Mouse (Mus musculus) cerebellum, adult 9-11 months (tissue): Measurements from ENCODE around the gene Clec3b.

Experiments
- DNase-seq: peaks from one replicate; pipeline ENCODE4 v3.0.0; 2022

Clec3b gene

GRCm38 (mm10) chr9:123156910-123157361 lies 6.2 kb downstream of the Clec3b start:
- no peak for DNase-seq

DNA sequence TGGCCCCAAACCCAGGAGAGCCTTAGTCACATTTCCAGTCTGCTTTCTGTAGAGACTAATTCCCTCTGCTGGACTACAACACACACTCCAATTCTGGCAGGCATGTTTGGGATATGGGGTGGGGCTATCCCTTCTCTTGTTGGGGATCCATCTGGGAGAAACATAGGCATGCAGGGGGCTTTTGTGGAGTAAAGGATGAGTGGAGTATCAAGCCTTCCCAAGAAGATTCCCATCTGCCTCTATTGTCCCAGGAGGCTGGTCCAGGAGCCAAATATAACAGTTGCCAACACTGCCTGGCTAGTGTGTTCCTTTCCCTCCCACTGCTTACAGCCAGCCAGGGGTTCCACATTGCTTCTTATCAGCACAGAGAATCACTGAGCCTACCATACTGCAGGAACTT lies 7.0 kb downstream of the Clec3b start:
- no peak for DNase-seq

DNA sequence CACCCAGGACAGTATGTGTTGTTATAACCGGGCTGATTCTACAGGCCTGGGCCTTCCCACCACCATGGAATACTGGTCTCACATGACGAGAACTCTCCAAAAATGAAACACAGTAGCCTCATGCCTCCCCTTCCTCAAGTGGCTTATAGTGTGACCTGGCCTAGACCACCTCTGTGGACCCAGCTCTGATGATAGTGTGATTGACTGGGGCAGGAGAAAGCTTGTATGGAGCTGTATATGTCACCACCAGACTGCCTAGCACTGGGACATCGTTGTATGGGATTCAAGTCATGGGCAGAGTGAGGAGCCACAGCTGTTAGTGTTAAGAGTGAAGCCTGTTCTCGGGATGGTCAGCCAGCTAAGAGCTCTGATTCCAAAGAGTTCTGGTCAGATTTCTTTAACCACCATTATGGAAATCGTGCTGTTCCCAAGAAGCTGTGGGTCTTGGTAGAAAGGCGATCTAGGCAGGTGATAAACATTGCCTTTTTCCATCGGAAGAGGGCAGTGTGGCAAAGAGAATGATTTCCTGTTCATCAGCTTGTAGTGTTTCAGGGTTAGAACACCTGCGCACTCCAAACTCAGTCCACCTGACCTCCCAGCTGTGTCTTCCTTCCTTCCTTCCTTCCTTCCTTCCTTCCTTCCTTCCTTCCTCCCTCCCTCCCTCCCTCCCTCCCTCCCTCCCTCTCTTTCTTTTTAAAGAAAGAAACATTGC lies 7.5 kb downstream of the Clec3b start:
- DNase-seq: no peak

DNA sequence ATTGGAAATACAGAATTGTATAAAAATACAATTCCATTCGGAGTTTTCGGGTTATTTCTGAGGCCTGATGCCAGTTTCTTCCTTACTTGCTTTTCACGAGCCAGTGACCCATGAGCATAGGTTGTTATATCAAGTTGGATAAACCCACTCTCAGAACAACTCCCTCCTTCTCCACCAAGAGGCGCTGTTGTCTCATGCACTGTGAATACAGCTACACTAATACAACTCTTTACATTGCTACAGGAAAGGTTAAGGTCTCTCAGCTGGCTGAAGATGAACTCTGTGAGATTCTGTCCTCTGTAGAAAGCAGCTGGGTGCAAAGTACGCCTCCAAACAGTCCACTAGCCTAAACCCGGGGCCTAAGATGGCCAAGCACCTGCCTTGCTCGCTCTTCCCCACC lies 8.6 kb downstream of the Clec3b start:
- DNase-seq: no peak

DNA sequence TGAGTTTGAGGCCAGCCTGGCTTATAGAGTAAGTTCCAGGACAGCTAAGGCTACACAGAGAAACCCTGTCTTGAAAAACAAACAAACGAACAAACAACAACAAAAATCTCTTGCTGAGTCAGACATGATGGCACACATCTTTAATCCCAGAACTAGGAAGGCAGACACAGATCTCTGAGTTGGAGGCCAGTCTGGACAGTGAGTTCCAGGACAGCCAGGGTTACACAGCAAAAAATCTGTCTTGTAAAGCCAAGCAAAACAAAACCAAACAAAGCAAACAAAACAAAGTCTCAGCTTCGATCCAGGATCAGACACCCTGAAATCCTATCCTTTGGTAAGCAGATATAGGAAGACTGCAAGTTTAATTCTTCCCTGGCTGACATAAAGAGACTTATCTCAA lies 11.0 kb downstream of the Clec3b start:
- DNase-seq: no peak

GRCm38 (mm10) chr9:123162985-123163694 lies 12.4 kb downstream of the Clec3b start:
- DNase-seq: no peak

- no peak for DNase-seq
These were observed 15.2 kb downstream of the Clec3b start for GRCm38 (mm10) chr9:123165781-123166443.

DNA sequence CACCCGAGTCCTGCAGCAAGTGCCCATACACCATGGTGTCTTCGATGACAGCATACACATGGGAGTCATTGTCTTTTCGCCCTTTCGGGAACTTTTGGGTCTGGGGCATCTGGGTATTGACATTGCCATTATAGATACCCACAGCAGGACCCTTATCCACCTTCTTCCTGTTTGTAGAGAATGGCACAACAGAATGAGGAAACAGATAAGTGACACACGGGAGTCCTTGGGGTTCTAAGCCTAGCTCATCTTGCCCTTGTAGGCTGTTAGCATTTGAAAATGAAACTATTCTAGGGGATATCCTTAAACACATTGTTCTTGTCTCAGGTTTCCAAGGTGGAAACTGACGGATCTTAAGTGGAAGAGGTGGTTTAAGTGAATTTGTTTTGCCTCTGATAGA lies 23.0 kb downstream of the Clec3b start:
- no peak for DNase-seq

GRCm38 (mm10) chr9:123174356-123174755 lies 23.6 kb downstream of the Clec3b start:
- no peak for DNase-seq

DNA sequence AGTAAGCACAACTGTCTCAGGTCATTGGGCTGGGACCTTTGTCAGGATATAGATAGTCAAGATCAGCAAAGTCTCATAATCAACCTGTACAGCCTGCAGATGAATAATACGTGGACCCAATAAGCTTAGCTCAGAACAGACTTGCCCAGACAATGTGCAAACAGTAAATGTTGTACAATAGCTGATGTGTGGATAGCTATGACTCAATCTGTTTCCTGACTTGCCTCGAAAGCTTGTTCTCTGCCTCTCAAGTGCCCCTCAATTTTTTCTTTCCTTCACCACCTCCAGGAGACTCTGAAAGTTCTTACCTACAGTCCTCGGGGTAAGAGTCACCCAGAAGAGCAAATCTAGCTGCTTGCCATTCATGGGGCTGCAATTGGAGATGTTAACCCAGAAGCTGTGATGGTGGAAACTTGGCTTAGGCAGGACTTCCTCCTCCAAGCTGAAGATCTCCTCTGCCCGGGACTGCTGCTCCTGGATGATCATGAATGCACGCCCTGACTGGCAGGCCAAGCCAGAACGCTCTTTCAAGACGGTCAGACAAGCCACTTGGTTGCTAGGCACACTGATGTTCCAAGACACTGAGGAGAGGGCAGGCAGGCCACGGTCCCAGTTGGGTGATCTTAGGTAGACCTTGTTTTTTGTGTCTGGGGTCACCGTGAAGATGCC lies 26.8 kb downstream of the Clec3b start:
- DNase-seq: no peak

DNA sequence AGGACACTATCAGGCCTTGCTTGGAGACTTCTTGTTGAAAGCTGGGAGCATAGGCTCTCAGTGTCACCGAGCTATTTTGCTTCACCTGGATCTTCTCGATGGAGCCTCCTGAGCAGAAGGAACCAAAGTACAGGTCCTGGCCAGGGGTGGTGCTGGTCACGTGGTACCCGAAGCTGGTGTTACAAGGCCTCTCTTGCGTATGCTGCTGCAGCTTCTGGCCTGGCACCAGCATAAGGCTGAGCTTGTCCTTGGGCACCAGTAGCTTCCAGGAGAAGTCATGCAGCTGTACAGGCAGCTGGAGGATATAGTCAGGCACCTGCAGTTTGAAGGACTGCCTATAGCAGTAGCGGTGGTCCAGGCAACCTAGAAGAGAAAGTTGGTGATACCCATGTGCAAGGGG lies 29.3 kb downstream of the Clec3b start:
- DNase-seq: no peak

DNA sequence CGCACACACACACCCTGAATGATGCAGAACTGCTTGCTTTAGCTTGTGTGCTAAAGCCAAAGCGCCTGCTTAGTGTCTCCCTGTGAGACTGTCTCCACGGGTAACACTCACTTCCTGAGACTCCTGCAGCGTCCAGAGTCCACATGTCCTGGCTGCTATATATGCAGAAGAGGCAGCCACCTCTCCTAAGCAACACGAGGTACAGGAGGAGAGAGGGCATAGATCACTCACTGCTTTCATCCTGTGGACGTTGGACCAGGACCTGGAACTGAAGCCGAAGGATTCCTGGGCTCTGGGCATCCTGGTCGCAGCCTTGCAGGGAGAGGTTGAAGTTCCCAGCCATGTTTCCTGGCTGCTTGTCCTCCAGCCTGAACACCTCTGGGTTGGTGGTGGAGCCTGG lies 32.5 kb downstream of the Clec3b start:
- no peak for DNase-seq

- DNase-seq: no peak
These were observed 34.8 kb downstream of the Clec3b start for GRCm38 (mm10) chr9:123185546-123185945.

GRCm38 (mm10) chr9:123186151-123186550 lies 35.4 kb downstream of the Clec3b start:
- no peak for DNase-seq

GRCm38 (mm10) chr9:123187589-123187988 lies 36.8 kb downstream of the Clec3b start:
- DNase-seq: no peak

DNA sequence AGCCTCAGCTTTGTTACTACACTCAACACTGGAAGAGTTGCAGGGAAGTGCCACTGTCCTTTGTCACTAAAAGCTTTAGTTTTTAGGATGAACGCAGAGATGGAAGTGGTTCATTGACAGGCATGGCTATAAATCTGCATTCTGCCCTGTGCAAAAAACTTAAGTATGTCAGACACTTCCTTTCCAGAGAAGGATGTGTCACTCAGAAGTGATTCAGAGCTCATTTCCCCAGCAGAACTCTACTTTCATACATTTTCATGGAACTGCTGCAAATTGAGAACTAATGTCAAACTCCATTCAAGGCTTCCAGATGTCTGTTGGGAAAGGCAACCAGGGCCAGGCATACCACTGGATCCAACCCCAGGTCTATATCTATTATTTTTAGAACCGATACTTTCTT lies 37.5 kb downstream of the Clec3b start:
- no peak for DNase-seq

- no peak for DNase-seq
These were observed 49.4 kb downstream of the Clec3b start for GRCm38 (mm10) chr9:123200116-123200515.

- no peak for DNase-seq
These were observed 55.8 kb downstream of the Clec3b start for GRCm38 (mm10) chr9:123206526-123206925.

DNA sequence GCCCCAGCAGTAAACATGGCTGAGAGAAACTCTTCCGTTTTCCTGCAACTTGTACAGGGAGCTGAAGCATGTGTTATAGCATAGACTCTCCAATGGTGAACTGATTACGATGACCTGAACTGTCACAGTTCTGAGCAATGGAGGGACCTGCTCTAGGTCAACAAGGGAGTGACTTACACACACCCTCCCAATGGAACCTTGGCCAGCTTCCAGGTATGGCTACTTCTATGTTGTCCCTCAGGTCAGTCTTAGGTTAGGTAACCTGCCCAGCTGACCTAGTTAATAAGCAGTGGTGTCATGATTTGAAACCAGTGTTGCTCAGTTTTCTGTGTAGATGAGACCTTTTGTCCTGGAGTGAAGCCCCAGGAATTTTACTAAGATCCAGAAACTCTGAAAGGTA lies 56.2 kb downstream of the Clec3b start:
- DNase-seq: no peak
